Mouse (Mus musculus): ENCODE data around the gene Myo16. TPM values are rescaled to one million over a fixed set of nuclear protein-coding genes. Genes with fewer than 3 reads are reported as not detected.

The Myo16 gene
- polyA plus RNA-seq, 1 experiment from 2014 or later: 0.11 TPM

GRCm38 (mm10) chr8:10448545-10448944 lies 294.8 kb downstream of the Myo16 start:
- Histone ChIP-seq H3K9ac (ENCODE audit: low read depth, low read length) (no peak overlapping the region), H3K27me3 (replicated peaks; ENCODE audit: control insufficient read depth, insufficient read depth, low read length) (no peaks in the 10 kb centered on the region), H3K27ac (ENCODE audit: low read length) (no peak overlapping the region), H3K4me2 (ENCODE audit: low read depth, low read length) (no peak overlapping the region), H3K9me3 (ENCODE audit: control insufficient read depth, low read length) (no peaks in the 10 kb centered on the region), H3K4me3 (ENCODE audit: low read length) (no peak overlapping the region), H3K36me3 (ENCODE audit: control insufficient read depth, insufficient read depth, low read length) (no peaks in the 10 kb centered on the region), H3K4me1 (ENCODE audit: control insufficient read depth, insufficient read depth, low read length) (no peaks in the 10 kb centered on the region)
- WGBS: 83% methylated on average over 14 of the region's 14 CpGs
- ATAC-seq: no peak

- Histone ChIP-seq H3K9me3 (ENCODE audit: control insufficient read depth, low read length) (no peaks in the 10 kb centered on the region), H3K4me1 (ENCODE audit: control insufficient read depth, insufficient read depth, low read length) (no peaks in the 10 kb centered on the region), H3K4me2 (ENCODE audit: low read depth, low read length) (no peak overlapping the region), H3K36me3 (ENCODE audit: control insufficient read depth, insufficient read depth, low read length) (no peaks in the 10 kb centered on the region), H3K9ac (ENCODE audit: low read depth, low read length) (no peak overlapping the region), H3K27me3 (replicated peaks; ENCODE audit: control insufficient read depth, insufficient read depth, low read length) (no peaks in the 10 kb centered on the region), H3K27ac (ENCODE audit: low read length) (no peak overlapping the region), H3K4me3 (ENCODE audit: low read length) (no peak overlapping the region)
- 83% methylated on average over 10 of the region's 10 CpGs for WGBS
- ATAC-seq: no peak
Observed at GRCm38 (mm10) chr8:10453046-10453445, 299.3 kb downstream of the Myo16 start.

GRCm38 (mm10) chr8:10458151-10458649 lies 304.5 kb downstream of the Myo16 start:
- 69% methylated on average over 9 of the region's 9 CpGs for WGBS
- H3K9me3 ChIP-seq (ENCODE audit: control insufficient read depth, low read length): no peaks in the 10 kb centered on the region
- H3K9ac ChIP-seq (ENCODE audit: low read depth, low read length): no peak overlapping the region
- no peak for ATAC-seq
- H3K36me3 ChIP-seq (ENCODE audit: control insufficient read depth, insufficient read depth, low read length): no peaks in the 10 kb centered on the region
- H3K4me2 ChIP-seq (ENCODE audit: low read depth, low read length): no peak overlapping the region
- H3K27me3 ChIP-seq (replicated peaks; ENCODE audit: control insufficient read depth, insufficient read depth, low read length): no peaks in the 10 kb centered on the region
- no peaks in the 10 kb centered on the region for H3K4me1 ChIP-seq (ENCODE audit: control insufficient read depth, insufficient read depth, low read length)
- no peak overlapping the region for H3K4me3 ChIP-seq (ENCODE audit: low read length)
- H3K27ac ChIP-seq (ENCODE audit: low read length): no peak overlapping the region

GRCm38 (mm10) chr8:10462271-10462670 lies 308.6 kb downstream of the Myo16 start:
- no peaks in the 10 kb centered on the region for H3K4me1 ChIP-seq (ENCODE audit: control insufficient read depth, insufficient read depth, low read length)
- no peaks in the 10 kb centered on the region for H3K27me3 ChIP-seq (replicated peaks; ENCODE audit: control insufficient read depth, insufficient read depth, low read length)
- 78% methylated on average over 5 of the region's 5 CpGs for WGBS
- no peak overlapping the region for H3K9ac ChIP-seq (ENCODE audit: low read depth, low read length)
- no peaks in the 10 kb centered on the region for H3K9me3 ChIP-seq (ENCODE audit: control insufficient read depth, low read length)
- no peak overlapping the region for H3K27ac ChIP-seq (ENCODE audit: low read length)
- H3K36me3 ChIP-seq (ENCODE audit: control insufficient read depth, insufficient read depth, low read length): no peaks in the 10 kb centered on the region
- ATAC-seq: no peak
- no peak overlapping the region for H3K4me2 ChIP-seq (ENCODE audit: low read depth, low read length)
- H3K4me3 ChIP-seq (ENCODE audit: low read length): no peak overlapping the region

GRCm38 (mm10) chr8:10468490-10468889 lies 314.8 kb downstream of the Myo16 start:
- H3K27ac ChIP-seq (ENCODE audit: low read length): no peak overlapping the region
- no peak for ATAC-seq
- H3K9me3 ChIP-seq (ENCODE audit: control insufficient read depth, low read length): no peaks in the 10 kb centered on the region
- H3K4me2 ChIP-seq (ENCODE audit: low read depth, low read length): no peak overlapping the region
- H3K4me1 ChIP-seq (ENCODE audit: control insufficient read depth, insufficient read depth, low read length): no peaks in the 10 kb centered on the region; the same call in 1 of the 2 replicates
- WGBS: 33% methylated on average over 3 of the region's 3 CpGs
- no peak overlapping the region for H3K9ac ChIP-seq (ENCODE audit: low read depth, low read length)
- H3K36me3 ChIP-seq (ENCODE audit: control insufficient read depth, insufficient read depth, low read length): no peaks in the 10 kb centered on the region
- H3K4me3 ChIP-seq (ENCODE audit: low read length): no peak overlapping the region
- no peaks in the 10 kb centered on the region for H3K27me3 ChIP-seq (replicated peaks; ENCODE audit: control insufficient read depth, insufficient read depth, low read length)

- Histone ChIP-seq H3K4me2 (ENCODE audit: low read depth, low read length) (no peak overlapping the region), H3K27me3 (replicated peaks; ENCODE audit: control insufficient read depth, insufficient read depth, low read length) (no peaks in the 10 kb centered on the region), H3K27ac (ENCODE audit: low read length) (no peak overlapping the region), H3K9ac (ENCODE audit: low read depth, low read length) (no peak overlapping the region), H3K4me1 (ENCODE audit: control insufficient read depth, insufficient read depth, low read length) (no peaks in the 10 kb centered on the region; the same call in 1 of the 2 replicates), H3K36me3 (ENCODE audit: control insufficient read depth, insufficient read depth, low read length) (no peaks in the 10 kb centered on the region), H3K9me3 (ENCODE audit: control insufficient read depth, low read length) (no peaks in the 10 kb centered on the region), H3K4me3 (ENCODE audit: low read length) (no peak overlapping the region)
- ATAC-seq: no peak
- WGBS: 67% methylated on average over 2 of the region's 2 CpGs
Observed at GRCm38 (mm10) chr8:10469658-10470057, 315.9 kb downstream of the Myo16 start.

- Histone ChIP-seq H3K9me3 (ENCODE audit: control insufficient read depth, low read length) (no peaks in the 10 kb centered on the region), H3K4me1 (ENCODE audit: control insufficient read depth, insufficient read depth, low read length) (no peaks in the 10 kb centered on the region; the same call in 1 of the 2 replicates), H3K4me3 (ENCODE audit: low read length) (no peak overlapping the region), H3K4me2 (ENCODE audit: low read depth, low read length) (no peak overlapping the region), H3K36me3 (ENCODE audit: control insufficient read depth, insufficient read depth, low read length) (no peaks in the 10 kb centered on the region), H3K27ac (ENCODE audit: low read length) (no peak overlapping the region), H3K9ac (ENCODE audit: low read depth, low read length) (no peak overlapping the region), H3K27me3 (replicated peaks; ENCODE audit: control insufficient read depth, insufficient read depth, low read length) (no peaks in the 10 kb centered on the region)
- no peak for ATAC-seq
- WGBS: 43% methylated on average over 6 of the region's 6 CpGs
Observed at GRCm38 (mm10) chr8:10470280-10470679, 316.6 kb downstream of the Myo16 start.

- H3K4me1 ChIP-seq (ENCODE audit: control insufficient read depth, insufficient read depth, low read length): no peaks in the 10 kb centered on the region; the same call in 1 of the 2 replicates
- no peaks in the 10 kb centered on the region for H3K27me3 ChIP-seq (replicated peaks; ENCODE audit: control insufficient read depth, insufficient read depth, low read length)
- H3K4me3 ChIP-seq (ENCODE audit: low read length): no peak overlapping the region
- no peak for ATAC-seq
- no peak overlapping the region for H3K9ac ChIP-seq (ENCODE audit: low read depth, low read length)
- no peaks in the 10 kb centered on the region for H3K9me3 ChIP-seq (ENCODE audit: control insufficient read depth, low read length)
- H3K27ac ChIP-seq (ENCODE audit: low read length): no peak overlapping the region
- H3K4me2 ChIP-seq (ENCODE audit: low read depth, low read length): no peak overlapping the region
- 85% methylated on average over 3 of the region's 3 CpGs for WGBS
- H3K36me3 ChIP-seq (ENCODE audit: control insufficient read depth, insufficient read depth, low read length): no peaks in the 10 kb centered on the region
Observed at GRCm38 (mm10) chr8:10472371-10472770, 318.7 kb downstream of the Myo16 start.

- WGBS: 66% methylated on average over 3 of the region's 3 CpGs
Observed at GRCm38 (mm10) chr8:10474446-10474845, 320.7 kb downstream of the Myo16 start.

GRCm38 (mm10) chr8:10479059-10479458 lies 325.3 kb downstream of the Myo16 start:
- Histone ChIP-seq H3K27ac (ENCODE audit: low read length) (no peak overlapping the region), H3K9me3 (ENCODE audit: control insufficient read depth, low read length) (no peaks in the 10 kb centered on the region), H3K4me3 (ENCODE audit: low read length) (no peak overlapping the region), H3K4me1 (ENCODE audit: control insufficient read depth, insufficient read depth, low read length) (0 out of 2 replicates have a peak, but pooled peaks cover 2% of the 10 kb centered on the region), H3K36me3 (ENCODE audit: control insufficient read depth, insufficient read depth, low read length) (no peaks in the 10 kb centered on the region), H3K27me3 (replicated peaks; ENCODE audit: control insufficient read depth, insufficient read depth, low read length) (no peaks in the 10 kb centered on the region), H3K4me2 (ENCODE audit: low read depth, low read length) (no peak overlapping the region), H3K9ac (ENCODE audit: low read depth, low read length) (no peak overlapping the region)
- WGBS: 87% methylated on average over 10 of the region's 10 CpGs
- no peak for ATAC-seq

More at GRCm38 (mm10) chr8:10474446-10474845, 320.7 kb downstream of the Myo16 start:
- Histone ChIP-seq H3K36me3 (ENCODE audit: control insufficient read depth, insufficient read depth, low read length) (no peaks in the 10 kb centered on the region), H3K27me3 (replicated peaks; ENCODE audit: control insufficient read depth, insufficient read depth, low read length) (no peaks in the 10 kb centered on the region), H3K4me2 (ENCODE audit: low read depth, low read length) (no peak overlapping the region), H3K4me3 (ENCODE audit: low read length) (no peak overlapping the region), H3K4me1 (ENCODE audit: control insufficient read depth, insufficient read depth, low read length) (no peaks in the 10 kb centered on the region), H3K9ac (ENCODE audit: low read depth, low read length) (no peak overlapping the region), H3K27ac (ENCODE audit: low read length) (no peak overlapping the region), H3K9me3 (ENCODE audit: control insufficient read depth, low read length) (no peaks in the 10 kb centered on the region)
- no peak for ATAC-seq

All from intestine, embryonic 16.5 days (tissue).